Mouse (Mus musculus) heart, postnatal 25 days (tissue): Measurements from ENCODE around the gene Gm17571. TPM values are rescaled to one million over a fixed set of nuclear protein-coding genes. Genes with fewer than 3 reads are reported as not detected.

Experiments used
- total RNA-seq, 2 experiments: library from RNA; stranded (reverse); gene quantifications; 2 replicates each; pipeline ENCODE4 v1.2.3; 2021

Gm17571 gene
- total RNA-seq, 2 experiments from 2014 or later: not detected

Other genes with a start within 250 kb of the Gm17571 start
- 1 to 10 TPM; 6.5 to 7.0 TPM for gene Jrkl, start 200.9 kb downstream of the Gm17571 start, total RNA-seq
- gene Ccdc82, start 199.8 kb downstream of the Gm17571 start, total RNA-seq: 1 to 10 TPM; 6.7 to 8.0 TPM
- 1 to 10 TPM; 5.0 to 6.4 TPM for gene Maml2, start 148.8 kb downstream of the Gm17571 start, total RNA-seq